Mouse (Mus musculus) stomach, adult 2 months (tissue): ENCODE data around the gene Exoc5. TPM values are rescaled to one million over a fixed set of nuclear protein-coding genes. Genes with fewer than 3 reads are reported as not detected.

Experiments used
- polyA plus RNA-seq: library from polyadenylated mRNA; depleted of rRNA; stranded (reverse); fragments of >200 nt; gene quantifications from 2 replicates; pipeline ENCODE4 v1.2.3, GENCODE M21; 2012; rRNA removed

The Exoc5 gene
- polyA plus RNA-seq, result 2.9 and 5.1 TPM in 2 replicates

GRCm38 (mm10) chr14:49066274-49066823 lies at the start of gene Exoc5:
TSS of gene Exoc5 (minus strand) at chr14:49066653.

DNA sequence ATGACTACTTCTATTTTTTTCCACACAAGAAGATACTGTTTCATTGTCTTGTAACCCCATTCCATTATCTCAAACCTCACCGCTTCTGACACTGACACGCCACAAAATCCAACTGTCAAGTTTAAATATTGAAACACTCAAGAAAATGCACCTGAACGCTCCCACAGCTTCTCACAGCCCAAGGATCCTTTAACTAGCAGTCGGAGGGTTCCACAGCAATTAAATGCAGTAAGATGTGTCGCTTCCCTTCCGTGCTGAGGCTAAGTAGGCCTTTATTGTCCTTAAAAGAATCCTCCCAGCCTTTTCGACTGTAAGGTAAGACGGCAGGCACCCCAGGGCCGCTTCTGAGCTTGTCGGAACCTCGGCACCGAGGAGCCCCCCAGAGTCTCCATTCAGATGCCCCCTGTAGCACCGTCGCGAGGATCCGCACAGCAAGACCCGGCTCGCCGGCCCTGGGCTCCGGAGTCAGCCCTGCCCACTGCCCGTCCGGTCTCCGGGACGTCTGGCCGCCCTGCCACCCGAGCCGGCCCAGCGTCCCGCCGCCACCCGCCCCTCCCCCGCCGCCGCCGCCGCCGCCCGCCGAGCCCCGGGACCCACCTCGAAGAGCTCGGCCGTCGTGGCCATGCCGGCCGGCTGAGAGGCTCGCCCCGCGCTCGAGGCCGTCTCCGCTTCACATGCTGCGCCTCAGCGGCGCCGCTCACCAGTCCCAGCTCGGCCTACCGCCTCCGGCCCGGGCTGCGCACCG lies 752 bp downstream of the Exoc5 start, which contains the start of gene Ap5m1:
Ap5m1 (plus strand) TSS at position 569 of the 745 bp plus-strand sequence.

Other genes with a start within 250 kb of the Exoc5 start
- gene Ap5m1, start 556 bp downstream of the Exoc5 start, polyA plus RNA-seq, result 1.3 and 2.8 TPM in 2 replicates
- 1.3 and 1.6 TPM in 2 replicates for gene Naa30, start 105.6 kb upstream of the Exoc5 start, polyA plus RNA-seq
- not detected in 2 replicates for gene ccdc198, start 178.8 kb upstream of the Exoc5 start, polyA plus RNA-seq